Mouse (Mus musculus): ENCODE measurements at regions not wholly inside any gene's neighbourhood (a gene's known extent, or its start where the extent isn't known, plus 50 kb on each side); places are given as distances from the start of the nearest gene placed in this dataset.

GRCm38 (mm10) chr11:24307601-24308252, 229.9 kb downstream of the Bcl11a start:
- H3K9ac ChIP-seq (ENCODE audit: low read depth, low read length), result no peak overlapping the region
- H3K27me3 ChIP-seq (ENCODE audit: control insufficient read depth, insufficient read depth, low read length), result 0 out of 2 replicates have a peak, but pooled peaks cover 4% of the 10 kb centered on the region
- no peak overlapping the region for H3K27ac ChIP-seq (replicated peaks; ENCODE audit: insufficient read depth, low read depth, low read length)
- no peak for DNase-seq (ENCODE audit: extremely low read depth, low read depth, low spot score)
- no peaks in the 10 kb centered on the region for H3K36me3 ChIP-seq (ENCODE audit: control insufficient read depth, insufficient read depth, low read length)
- H3K4me1 ChIP-seq (ENCODE audit: control insufficient read depth, insufficient read depth, low read length), result no peaks in the 10 kb centered on the region
- WGBS, result 82% methylated on average over 6 of the region's 6 CpGs
- TF ChIP-seq CTCF (IDR thresholded peaks at IDR 0.05; ENCODE audit: low read depth, low read length) (no peak), POLR2A (IDR thresholded peaks at IDR 0.05; ENCODE audit: extremely low read depth, insufficient read depth, low read length) (no peak)
- no peak overlapping the region for H3K4me3 ChIP-seq (ENCODE audit: insufficient read depth, low read depth, low read length)
- no peaks in the 10 kb centered on the region for H3K79me2 ChIP-seq (ENCODE audit: control insufficient read depth, insufficient read depth, low read length)

- H3K4me3 ChIP-seq (ENCODE audit: insufficient read depth, low read depth, low read length), result no peak overlapping the region
- 46% methylated on average over 1 of the region's 1 CpGs for WGBS
- no peaks in the 10 kb centered on the region for H3K4me1 ChIP-seq (ENCODE audit: control insufficient read depth, insufficient read depth, low read length)
- H3K9ac ChIP-seq (ENCODE audit: low read depth, low read length), result no peak overlapping the region
- no peak overlapping the region for H3K27ac ChIP-seq (replicated peaks; ENCODE audit: insufficient read depth, low read depth, low read length)
- 0 out of 2 replicates have a peak, but pooled peaks cover 4% of the 10 kb centered on the region for H3K27me3 ChIP-seq (ENCODE audit: control insufficient read depth, insufficient read depth, low read length)
- TF ChIP-seq CTCF (IDR thresholded peaks at IDR 0.05; ENCODE audit: low read depth, low read length) (no peak), POLR2A (IDR thresholded peaks at IDR 0.05; ENCODE audit: extremely low read depth, insufficient read depth, low read length) (no peak)
- H3K79me2 ChIP-seq (ENCODE audit: control insufficient read depth, insufficient read depth, low read length), result no peaks in the 10 kb centered on the region
- no peaks in the 10 kb centered on the region for H3K36me3 ChIP-seq (ENCODE audit: control insufficient read depth, insufficient read depth, low read length)
- no peak for DNase-seq (ENCODE audit: extremely low read depth, low read depth, low spot score)
These were observed 230.4 kb downstream of the Bcl11a start for GRCm38 (mm10) chr11:24308253-24308633.

- Histone ChIP-seq H3K27me3 (ENCODE audit: control insufficient read depth, insufficient read depth, low read length) (no peaks in the 10 kb centered on the region), H3K9ac (ENCODE audit: low read depth, low read length) (no peak overlapping the region), H3K4me3 (ENCODE audit: insufficient read depth, low read depth, low read length) (no peak overlapping the region), H3K79me2 (ENCODE audit: control insufficient read depth, insufficient read depth, low read length) (no peaks in the 10 kb centered on the region), H3K4me1 (ENCODE audit: control insufficient read depth, insufficient read depth, low read length) (no peaks in the 10 kb centered on the region), H3K27ac (replicated peaks; ENCODE audit: insufficient read depth, low read depth, low read length) (no peak overlapping the region), H3K36me3 (ENCODE audit: control insufficient read depth, insufficient read depth, low read length) (no peaks in the 10 kb centered on the region)
- WGBS, result 79% methylated on average over 1 of the region's 1 CpGs
- DNase-seq (ENCODE audit: extremely low read depth, low read depth, low spot score), result no peak
- TF ChIP-seq CTCF (IDR thresholded peaks at IDR 0.05; ENCODE audit: low read depth, low read length), result no peak
- TF ChIP-seq POLR2A (IDR thresholded peaks at IDR 0.05; ENCODE audit: extremely low read depth, insufficient read depth, low read length), result no peak
These were observed 236.2 kb downstream of the Bcl11a start for GRCm38 (mm10) chr11:24314046-24314445.

- TF ChIP-seq POLR2A (IDR thresholded peaks at IDR 0.05; ENCODE audit: extremely low read depth, insufficient read depth, low read length) (no peak), CTCF (IDR thresholded peaks at IDR 0.05; ENCODE audit: low read depth, low read length) (no peak)
- Histone ChIP-seq H3K27me3 (ENCODE audit: control insufficient read depth, insufficient read depth, low read length) (no peaks in the 10 kb centered on the region), H3K4me1 (ENCODE audit: control insufficient read depth, insufficient read depth, low read length) (no peaks in the 10 kb centered on the region), H3K9ac (ENCODE audit: low read depth, low read length) (no peak overlapping the region), H3K27ac (replicated peaks; ENCODE audit: insufficient read depth, low read depth, low read length) (no peak overlapping the region), H3K79me2 (ENCODE audit: control insufficient read depth, insufficient read depth, low read length) (no peaks in the 10 kb centered on the region), H3K36me3 (ENCODE audit: control insufficient read depth, insufficient read depth, low read length) (no peaks in the 10 kb centered on the region), H3K4me3 (ENCODE audit: insufficient read depth, low read depth, low read length) (no peak overlapping the region)
- DNase-seq (ENCODE audit: extremely low read depth, low read depth, low spot score), result no peak
- WGBS, result 86% methylated on average over 3 of the region's 3 CpGs
These were observed 237.7 kb downstream of the Bcl11a start for GRCm38 (mm10) chr11:24315582-24315981.

GRCm38 (mm10) chr11:24316198-24316597, 238.3 kb downstream of the Bcl11a start:
- Histone ChIP-seq H3K27me3 (ENCODE audit: control insufficient read depth, insufficient read depth, low read length) (no peaks in the 10 kb centered on the region), H3K4me1 (ENCODE audit: control insufficient read depth, insufficient read depth, low read length) (no peaks in the 10 kb centered on the region), H3K79me2 (ENCODE audit: control insufficient read depth, insufficient read depth, low read length) (no peaks in the 10 kb centered on the region), H3K36me3 (ENCODE audit: control insufficient read depth, insufficient read depth, low read length) (no peaks in the 10 kb centered on the region), H3K4me3 (ENCODE audit: insufficient read depth, low read depth, low read length) (no peak overlapping the region), H3K27ac (replicated peaks; ENCODE audit: insufficient read depth, low read depth, low read length) (no peak overlapping the region), H3K9ac (ENCODE audit: low read depth, low read length) (no peak overlapping the region)
- TF ChIP-seq POLR2A (IDR thresholded peaks at IDR 0.05; ENCODE audit: extremely low read depth, insufficient read depth, low read length) (no peak), CTCF (IDR thresholded peaks at IDR 0.05; ENCODE audit: low read depth, low read length) (no peak)
- DNase-seq (ENCODE audit: extremely low read depth, low read depth, low spot score), result no peak
- WGBS, result 73% methylated on average over 4 of the region's 4 CpGs

- Histone ChIP-seq H3K79me2 (ENCODE audit: control insufficient read depth, insufficient read depth, low read length) (no peaks in the 10 kb centered on the region), H3K27ac (replicated peaks; ENCODE audit: insufficient read depth, low read depth, low read length) (no peak overlapping the region), H3K9ac (ENCODE audit: low read depth, low read length) (no peak overlapping the region), H3K36me3 (ENCODE audit: control insufficient read depth, insufficient read depth, low read length) (no peaks in the 10 kb centered on the region), H3K4me1 (ENCODE audit: control insufficient read depth, insufficient read depth, low read length) (no peaks in the 10 kb centered on the region), H3K27me3 (ENCODE audit: control insufficient read depth, insufficient read depth, low read length) (no peaks in the 10 kb centered on the region), H3K4me3 (ENCODE audit: insufficient read depth, low read depth, low read length) (no peak overlapping the region)
- no peak for TF ChIP-seq POLR2A (IDR thresholded peaks at IDR 0.05; ENCODE audit: extremely low read depth, insufficient read depth, low read length)
- no peak for TF ChIP-seq CTCF (IDR thresholded peaks at IDR 0.05; ENCODE audit: low read depth, low read length)
- DNase-seq (ENCODE audit: extremely low read depth, low read depth, low spot score), result no peak
- 87% methylated on average over 2 of the region's 2 CpGs for WGBS
These were observed 240.3 kb downstream of the Bcl11a start for GRCm38 (mm10) chr11:24317989-24318735.
